8 mouse cellular contexts compared by ENCODE assay signal in genomic region chr1:74361812-74362211, GRCm38 (mm10). TPM values are rescaled to one million over a fixed set of nuclear protein-coding genes. Genes with fewer than 3 reads are reported as not detected.
DNase-seq lines count a peak whose midpoint lies in the region; ATAC-seq and TF ChIP-seq lines count a peak whose summit lies in the region.

Gene Catip (plus strand): TSS chr1:74362108.

- 4% methylated on average over 2 of the region's 2 CpGs for WGBS in cerebellum, adult 2 months
- 3% methylated on average over 2 of the region's 2 CpGs for WGBS in forebrain, postnatal 0 days

- no peak for TF ChIP-seq POLR2A in cerebellum, adult 2 months (IDR thresholded peaks at IDR 0.05; ENCODE audit: borderline replicate concordance, insufficient read depth, low read length)

- DNase-seq in Patski (ENCODE audit: low read depth, low spot score), result peak; percentile 46
- peak; percentile 70 to 71 for DNase-seq in cerebellum, adult 2 months
- peak; percentile 90 for DNase-seq in forebrain, postnatal 0 days
- peak; percentile 84 for DNase-seq in heart, postnatal 4 days
- peak; percentile 90 for DNase-seq in layer of hippocampus, adult 11-12 months (ENCODE audit: low spot score)
- peak; percentile 74 to 87 for DNase-seq in lung, adult 18-20 months
- peak; percentile 70 for DNase-seq in thymus, postnatal 14 days

- no peaks in the 10 kb centered on the region for H3K27me3 ChIP-seq in Patski
- no peaks in the 10 kb centered on the region for H3K27me3 ChIP-seq in cerebellum, adult 2 months (ENCODE audit: control insufficient read depth, insufficient read depth, low read length)
- H3K27me3 ChIP-seq in forebrain, postnatal 0 days (ENCODE audit: insufficient read depth, low read length), result no peaks in the 10 kb centered on the region

- peak; percentile 69 for ATAC-seq in Patski
- ATAC-seq in forebrain, postnatal 0 days, result peak; percentile 92
- ATAC-seq in neutrophil, adult 5-6 weeks (ENCODE audit: extremely low read depth, insufficient number of reproducible peaks, low FRiP score, poor library complexity, severe bottlenecking), result peak; percentile 65; the same call in 1 of the 2 replicates

- H3K9ac ChIP-seq in forebrain, postnatal 0 days, result 0 out of 2 replicates have a peak within 1 kb of the TSS, but pooled peaks have one; percentile 0

- H3K4me2 ChIP-seq in forebrain, postnatal 0 days (ENCODE audit: low read depth), result no peak within 1 kb of the TSS

- no peaks in the 10 kb centered on the region for H3K9me3 ChIP-seq in forebrain, postnatal 0 days (ENCODE audit: low read length)

- no peaks in the 10 kb centered on the region for H3K4me1 ChIP-seq in cerebellum, adult 2 months (ENCODE audit: control insufficient read depth, insufficient read depth, low read length)
- no peaks in the 10 kb centered on the region for H3K4me1 ChIP-seq in forebrain, postnatal 0 days (ENCODE audit: insufficient read depth)

- in situ Hi-C loops in Patski (cut with MboI; ENCODE audit: low pct_unique_long_range_greater_than_20kb), result loop anchor here (5.0 kb wide), 1 partner anchor 50 kb away; no protein-coding TSS in a partner anchor

- no peak within 1 kb of the TSS for H3K27ac ChIP-seq in cerebellum, adult 2 months (ENCODE audit: insufficient read depth, low read length)
- no peak within 1 kb of the TSS for H3K27ac ChIP-seq in forebrain, postnatal 0 days (ENCODE audit: low read depth, low read length)

- H3K4me3 ChIP-seq in cerebellum, adult 2 months (replicated peaks; ENCODE audit: insufficient read depth, low read depth, low read length), result no peak within 1 kb of the TSS
- H3K4me3 ChIP-seq in forebrain, postnatal 0 days (ENCODE audit: low read depth, low read length), result no peak within 1 kb of the TSS

- H3K36me3 ChIP-seq in forebrain, postnatal 0 days (ENCODE audit: insufficient read depth), result no peaks in the 10 kb centered on the region

- TF ChIP-seq CTCF in Patski (IDR thresholded peaks at IDR 0.05), result peak; percentile 96
- peak; percentile 80 for TF ChIP-seq CTCF in cerebellum, adult 2 months (IDR thresholded peaks at IDR 0.05; ENCODE audit: borderline replicate concordance, insufficient read depth, low read depth, low read length)
- peak; percentile 87 for TF ChIP-seq CTCF in forebrain, postnatal 0 days (IDR thresholded peaks at IDR 0.05; ENCODE audit: low read depth)

- POLR2A ChIA-PET in Patski (lab: Charles Lee), result interaction anchor here (0.8 to 1.4 kb wide), 2 partner anchors 15 to 74 kb away, joined by 4 to 5 read pairs; no protein-coding TSS in a partner anchor

- CTCF ChIA-PET in Patski (lab: Charles Lee), result interaction anchor here (0.8 to 3.9 kb wide), 10 partner anchors 14 to 165 kb away, joined by 3 to 18 read pairs (median 3); no protein-coding TSS in a partner anchor

RNA-seq across cellular contexts. Expression of gene Catip, which starts in this region (rescaled TPM):
- 2.2 TPM for polyA plus RNA-seq in Patski (2021)
- polyA plus RNA-seq in cerebellum, adult 2 months (2012; rRNA removed), result 2.1 and 3.3 TPM in 2 replicates
- 2.1 and 2.7 TPM in 2 replicates for total RNA-seq in forebrain, postnatal 0 days (2014; rRNA removed)
- 0.63 and 1.6 TPM in 2 replicates for polyA plus RNA-seq in forebrain, postnatal 0 days (2015; fragmentation: Nextera tagmentation; extraction: Ambion mirVana)
- under 1 TPM; 0.32 to 0.33 TPM for total RNA-seq in heart, postnatal 4 days (2021)
- 0.86 TPM in 1 of 2 replicates, not detected in the other for total RNA-seq in neutrophil, adult 5-6 weeks (2017)

Comparison
In these comparisons a context has a peak if more than half of its experiments do, and no peak if none do; other contexts are left out.
1. Peak in DNase-seq in heart, postnatal 4 days; RNA of the gene not detected or under 1 TPM.
2. Peak in ATAC-seq in neutrophil, adult 5-6 weeks; RNA of the gene not detected or under 1 TPM.